Mouse (Mus musculus): ENCODE measurements around the gene Entpd2.

Gene Entpd2

DNA sequence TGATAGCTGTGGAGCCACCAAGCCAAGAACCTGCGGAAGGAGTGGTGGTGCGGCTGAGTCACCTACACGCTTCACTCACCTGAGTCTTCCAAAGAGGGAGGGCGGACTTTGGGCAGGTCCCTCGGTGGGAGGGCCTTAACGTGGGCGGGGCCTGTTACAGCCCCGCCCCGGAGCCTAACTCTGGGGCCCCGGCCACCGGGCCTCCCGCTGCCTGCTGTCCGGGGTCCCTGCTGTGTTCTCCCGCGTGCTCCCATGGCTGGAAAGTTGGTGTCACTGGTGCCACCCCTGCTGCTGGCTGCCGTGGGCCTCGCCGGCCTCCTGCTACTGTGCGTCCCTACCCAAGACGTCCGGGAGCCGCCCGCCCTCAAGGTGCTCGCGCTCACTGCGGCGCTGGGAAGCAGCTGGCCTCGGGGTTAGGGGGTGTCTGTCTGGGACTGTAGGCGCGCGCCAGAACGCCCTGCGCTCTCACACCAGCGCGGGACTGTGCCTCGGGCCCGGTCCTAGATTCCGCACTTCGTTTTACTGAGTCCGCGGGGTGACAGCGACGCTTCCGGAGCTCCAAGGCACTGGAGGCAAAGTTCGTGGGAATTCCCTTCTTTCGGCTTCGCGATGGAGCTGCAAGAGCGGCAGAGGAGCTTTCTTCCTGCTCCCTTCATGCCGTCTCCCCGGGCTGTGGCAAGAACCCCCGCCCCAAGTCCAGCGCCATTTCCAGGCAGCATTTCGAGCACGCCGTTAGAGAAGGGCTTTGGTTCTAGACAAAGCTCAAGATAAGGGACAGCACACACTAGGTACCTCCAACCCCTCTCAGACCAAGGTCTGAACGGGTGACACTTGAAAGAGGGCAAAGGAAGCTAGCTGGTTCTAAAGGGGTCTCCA is at the start of gene Entpd2:
Gene Entpd2, plus strand, starts transcription at position 154 of the 876 bp plus-strand sequence.
- DNase-seq (ENCODE audit: low spot score) = no peak

DNA sequence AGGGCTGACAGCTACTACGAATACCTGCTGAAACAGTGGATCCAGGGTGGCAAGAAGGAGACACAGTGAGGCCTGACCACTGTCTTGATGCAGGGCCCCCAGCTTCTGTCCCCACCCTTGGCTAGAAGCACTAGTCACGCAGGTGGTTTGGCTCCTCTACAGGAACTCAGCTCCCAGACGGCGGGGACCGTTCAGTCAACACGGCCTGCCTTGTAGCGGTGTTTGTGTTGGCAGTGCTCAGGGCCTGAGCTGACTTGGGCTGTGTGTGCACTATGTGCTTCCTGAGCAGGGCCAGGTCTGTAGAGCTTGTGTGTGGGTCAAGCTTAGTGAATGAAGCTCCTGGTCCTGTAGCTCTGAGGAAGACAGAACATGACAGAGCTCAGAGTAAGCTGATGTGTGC is 47.5 kb upstream of the Entpd2 start:
- DNase-seq (ENCODE audit: low spot score) = no peak

DNA sequence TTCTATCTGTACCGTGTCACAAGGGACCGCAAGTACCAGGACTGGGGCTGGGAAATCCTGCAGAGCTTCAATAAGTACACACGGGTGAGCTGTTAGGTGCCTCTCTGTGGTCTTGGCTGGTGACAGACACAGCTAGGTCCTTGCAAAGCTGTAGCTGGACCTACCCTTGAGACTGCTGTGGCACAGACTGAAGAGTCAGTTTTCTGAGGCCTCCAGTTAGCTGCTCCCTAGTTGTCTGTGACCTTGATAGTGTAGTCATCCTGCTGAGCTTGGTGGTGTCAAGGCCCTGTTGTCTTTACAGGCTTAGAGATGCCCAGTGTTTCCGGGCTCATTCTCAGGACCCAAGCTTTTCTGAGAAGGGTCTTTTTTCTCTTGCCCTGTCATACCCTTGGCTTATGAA is 46.2 kb upstream of the Entpd2 start:
- no peak for DNase-seq (ENCODE audit: low spot score)

DNA sequence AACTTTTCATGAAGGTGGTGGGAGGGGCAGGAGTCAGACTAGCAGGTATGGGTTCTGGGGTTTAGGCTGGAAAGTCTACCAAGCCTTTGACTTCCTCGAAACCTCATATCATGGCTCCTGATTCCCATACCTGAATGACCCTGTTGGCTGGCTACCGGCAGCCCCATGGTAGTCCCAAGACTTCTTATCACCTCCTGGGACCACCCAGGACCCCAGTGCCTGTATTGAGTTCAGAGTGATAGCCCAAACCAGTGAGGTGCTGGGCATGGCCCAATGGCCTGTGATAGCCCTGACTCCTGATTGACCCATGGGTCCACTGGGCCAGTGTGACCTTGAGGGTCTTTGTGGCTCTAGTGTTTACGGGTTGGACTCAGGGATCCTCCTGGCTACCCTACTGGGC is 45.0 kb upstream of the Entpd2 start:
- DNase-seq (ENCODE audit: low spot score) = no peak

DNA sequence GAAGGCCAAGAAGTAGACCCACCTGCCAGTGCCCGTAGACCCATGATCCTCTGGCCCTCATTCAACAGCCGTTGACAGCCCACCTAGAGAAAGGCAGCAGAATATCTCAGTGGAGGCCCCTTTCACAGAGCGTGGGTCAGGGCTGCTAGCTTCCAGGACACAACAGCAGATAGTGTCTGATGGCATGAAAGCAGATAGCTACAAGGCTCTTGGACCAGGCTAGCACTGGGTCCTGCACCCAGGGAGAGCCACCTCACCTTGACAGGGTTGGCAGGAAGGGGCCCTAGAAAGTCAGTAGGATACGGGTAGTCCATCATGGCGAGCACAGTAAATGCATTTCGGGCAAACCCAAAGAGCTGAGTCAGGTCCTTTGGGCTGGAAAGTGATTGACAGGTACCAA is 41.5 kb upstream of the Entpd2 start:
- DNase-seq (ENCODE audit: low spot score) = no peak

DNA sequence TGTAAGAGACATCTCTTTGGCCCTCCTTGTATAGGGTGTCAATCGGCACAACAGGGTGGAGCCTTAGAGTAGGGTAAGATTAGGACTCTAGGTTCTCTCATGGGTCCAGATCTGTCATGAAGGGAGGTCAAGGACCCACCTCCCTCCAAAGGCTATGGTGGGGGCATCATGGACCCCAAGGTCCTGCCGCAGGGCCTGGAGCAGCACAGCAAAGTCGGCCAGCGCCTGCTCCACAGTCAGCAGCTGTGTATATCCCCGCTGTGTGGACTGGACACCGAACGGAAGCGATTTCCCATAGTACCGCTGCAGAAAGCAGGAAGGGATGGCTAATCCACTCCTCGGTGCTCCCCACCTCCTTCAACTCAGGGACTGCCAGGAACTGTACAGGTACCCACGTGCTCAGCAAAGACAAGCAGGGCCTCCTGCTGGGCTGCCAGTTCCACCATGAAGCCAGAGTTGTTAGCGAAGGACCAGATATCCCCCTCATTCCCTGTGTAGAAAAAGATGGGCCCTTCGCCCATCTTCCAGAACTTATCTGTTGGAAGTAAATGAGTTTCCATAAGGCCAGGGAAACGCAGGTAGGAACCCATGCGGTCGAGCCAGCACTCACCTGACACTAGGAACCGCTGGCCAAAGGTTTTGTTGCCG is 40.1 kb upstream of the Entpd2 start:
- DNase-seq (ENCODE audit: low spot score) = no peak

DNA sequence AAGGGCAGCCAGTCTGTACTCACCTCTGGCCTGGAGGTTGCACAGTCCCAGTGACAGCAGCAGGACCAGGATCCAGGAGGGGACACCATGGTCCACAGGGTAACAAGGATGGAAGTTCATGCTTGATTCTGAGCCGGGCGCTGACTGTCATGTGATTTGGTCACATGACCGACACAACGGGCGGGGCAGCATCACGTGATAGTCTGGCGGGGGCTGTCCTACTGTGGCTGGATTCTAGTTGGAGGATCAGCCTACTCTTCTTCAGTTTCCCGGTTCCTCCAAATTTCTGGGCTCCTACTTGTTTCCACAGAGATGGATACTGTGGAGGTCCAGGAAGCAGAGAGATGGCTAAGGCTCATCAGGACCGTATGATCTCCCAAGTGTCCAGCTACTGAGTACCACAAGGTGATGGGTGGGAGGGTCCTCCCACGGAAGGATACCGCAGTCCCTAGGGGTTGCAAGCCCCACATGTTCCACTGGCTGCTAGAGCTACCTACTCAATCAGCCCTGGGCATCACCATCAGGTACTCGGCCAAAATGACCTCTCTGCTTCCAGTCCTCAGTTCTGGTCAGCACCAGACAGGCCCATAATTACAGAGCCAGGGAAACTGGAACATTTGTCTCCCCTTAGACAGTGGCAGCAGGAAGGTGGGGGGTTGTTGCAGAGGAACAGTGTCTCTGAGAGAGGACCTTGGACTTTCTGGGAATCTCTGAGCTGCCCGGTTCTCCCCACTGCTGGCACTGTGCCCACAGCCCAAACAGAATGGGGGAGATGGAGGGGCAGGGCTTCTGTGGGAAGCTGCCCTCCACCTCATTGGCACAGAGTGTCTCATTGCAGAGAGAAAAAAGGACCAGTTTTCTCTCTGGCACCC is 39.2 kb upstream of the Entpd2 start, which contains the start of gene Dpp7:
Gene Dpp7, minus strand, starts transcription at position 152 of the 872 bp plus-strand sequence.
- no peak for DNase-seq (ENCODE audit: low spot score)

DNA sequence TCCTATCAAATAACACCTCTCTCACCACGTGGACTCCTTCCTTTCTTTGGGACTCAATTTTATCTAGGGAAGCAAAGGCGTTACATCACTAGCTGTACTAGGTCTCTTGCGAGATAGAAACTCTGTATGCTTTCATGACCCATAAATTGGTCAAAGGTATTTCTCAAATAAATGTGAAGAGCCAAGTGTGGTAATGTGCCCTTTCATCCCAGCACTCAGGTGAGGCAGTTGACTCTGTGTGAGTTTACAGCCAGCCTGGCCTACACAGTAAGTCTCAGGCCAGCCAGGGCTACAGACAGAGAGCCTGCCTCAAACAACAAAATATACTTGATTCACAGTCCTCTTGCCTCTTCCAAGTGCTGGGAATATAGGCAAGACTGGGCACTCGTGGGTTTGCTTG is 35.8 kb upstream of the Entpd2 start:
- no peak for DNase-seq (ENCODE audit: low spot score)

DNA sequence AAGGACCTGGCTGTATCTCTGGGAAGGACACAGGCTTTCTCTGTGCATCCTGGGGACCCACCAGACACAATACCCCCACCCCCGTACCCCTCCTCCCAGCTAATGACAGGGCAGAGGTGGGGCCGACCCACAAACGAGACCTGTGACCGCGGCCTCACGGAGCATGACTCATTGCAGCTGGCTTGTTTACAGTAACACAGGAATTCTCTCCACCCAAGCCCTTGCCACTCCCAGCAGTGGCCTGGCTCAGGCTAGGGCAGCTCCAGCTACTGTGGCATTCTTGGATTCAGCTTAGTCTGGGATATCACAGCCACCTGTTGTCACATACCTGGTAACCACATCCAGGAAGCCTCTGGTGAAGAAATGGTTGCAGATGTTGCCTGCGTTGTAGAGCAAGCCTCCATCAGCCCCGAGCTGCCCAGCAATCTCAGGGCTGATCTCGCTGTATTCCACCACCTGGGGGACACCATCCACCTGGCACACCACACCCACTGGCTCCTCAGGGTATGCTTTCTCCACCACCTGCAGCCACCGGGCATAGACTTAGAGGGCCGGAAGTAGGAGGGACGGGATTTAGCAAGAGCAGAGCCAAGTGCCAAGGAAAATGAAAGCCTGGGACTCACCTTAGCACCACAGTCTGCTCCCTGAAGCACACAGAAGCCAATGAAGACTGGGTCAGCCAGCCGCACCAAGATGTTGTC is 32.0 kb upstream of the Entpd2 start:
- no peak for DNase-seq (ENCODE audit: low spot score)

DNA sequence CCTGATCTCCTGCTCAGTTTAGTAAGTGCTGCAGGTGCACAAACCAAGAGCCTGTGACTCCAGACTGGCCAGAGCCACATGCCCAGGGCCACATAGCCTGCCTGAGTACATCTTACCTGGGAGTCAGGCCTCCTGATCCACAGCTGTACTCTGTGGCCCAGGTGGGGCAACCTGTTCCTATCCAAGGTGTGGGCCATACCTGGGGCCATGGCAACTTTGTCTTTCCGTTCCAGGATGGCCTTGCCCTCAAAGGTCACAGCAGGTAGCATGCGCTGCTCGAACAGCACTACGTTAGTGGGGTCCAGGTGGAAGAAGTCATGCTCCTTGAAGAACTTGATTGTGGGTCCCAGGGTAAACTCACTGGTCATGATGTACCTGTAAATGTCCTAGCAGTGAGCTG is 31.4 kb upstream of the Entpd2 start:
- DNase-seq (ENCODE audit: low spot score) = no peak

DNA sequence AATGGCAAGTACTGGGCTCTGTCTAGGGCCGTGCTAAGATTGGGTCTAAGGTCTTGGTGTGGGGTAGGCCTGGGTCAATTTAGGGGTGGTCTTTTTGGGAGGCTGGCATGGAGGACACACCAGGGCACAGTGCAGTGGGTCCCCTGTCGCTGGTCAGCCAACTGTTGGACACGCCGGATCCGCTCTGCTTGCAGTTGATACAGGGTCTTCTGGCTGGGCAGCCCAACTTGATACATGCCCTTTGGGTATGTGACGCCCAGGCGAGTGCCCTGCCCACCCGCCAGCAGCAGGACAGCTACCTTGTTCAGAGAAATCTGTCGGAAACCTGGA is 30.9 kb upstream of the Entpd2 start:
- DNase-seq (ENCODE audit: low spot score) = no peak

DNA sequence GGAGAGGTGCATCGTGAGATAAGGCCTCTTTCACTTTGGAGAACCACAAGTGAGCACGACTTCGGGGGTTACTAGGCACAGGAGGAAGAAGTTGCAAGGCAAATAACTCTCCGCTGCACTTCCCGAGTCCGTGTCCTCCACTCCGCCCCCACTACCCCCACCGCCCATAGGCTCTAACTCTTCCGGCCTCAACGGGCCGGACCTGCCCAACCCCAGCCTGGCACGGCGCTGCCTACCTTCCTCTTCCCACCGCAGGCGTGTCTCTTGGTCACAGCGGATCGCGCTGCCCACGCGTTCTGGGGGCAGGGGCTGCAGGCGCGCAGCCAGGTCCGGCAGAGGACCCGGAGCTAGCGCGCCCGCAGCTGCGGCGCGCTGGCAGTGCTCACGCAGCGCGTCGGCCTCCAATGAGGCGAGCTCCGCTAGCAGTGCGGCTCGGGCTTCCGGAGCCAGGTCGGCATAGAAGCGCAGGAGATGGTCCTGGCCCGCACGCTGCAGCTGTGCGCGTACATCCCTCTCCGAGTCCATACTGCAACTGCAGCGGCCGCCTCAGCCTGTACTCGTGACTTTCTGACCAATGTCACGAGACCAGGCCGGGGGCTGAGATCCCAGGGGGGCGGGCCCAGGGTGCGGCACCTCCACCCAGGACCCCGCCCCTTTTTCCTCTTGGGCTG is 30.4 kb upstream of the Entpd2 start, which contains the start of gene Uap1l1:
Gene Uap1l1, minus strand, starts transcription at position 592 of the 671 bp plus-strand sequence.
- DNase-seq (ENCODE audit: low spot score) = peak; percentile 48

DNA sequence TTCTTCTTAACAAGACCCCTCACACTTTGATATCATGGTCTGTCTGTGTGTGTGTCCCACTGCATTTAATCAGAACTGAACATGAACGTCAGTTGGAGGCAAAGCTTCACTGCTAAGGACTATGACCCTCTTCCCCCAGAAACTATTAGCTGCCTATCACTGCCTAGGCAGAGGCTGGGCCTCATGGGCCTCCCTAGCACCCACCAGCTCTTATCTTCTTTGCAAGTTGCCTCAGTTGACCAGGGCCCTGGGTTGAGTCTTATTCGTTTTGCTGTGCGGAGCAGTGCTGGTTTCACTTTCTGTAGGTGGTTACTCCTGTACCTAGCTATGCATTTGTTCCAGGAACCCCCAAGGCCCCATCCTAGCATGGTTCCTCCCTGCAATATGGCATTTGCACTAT is 25.7 kb upstream of the Entpd2 start:
- no peak for DNase-seq (ENCODE audit: low spot score)

DNA sequence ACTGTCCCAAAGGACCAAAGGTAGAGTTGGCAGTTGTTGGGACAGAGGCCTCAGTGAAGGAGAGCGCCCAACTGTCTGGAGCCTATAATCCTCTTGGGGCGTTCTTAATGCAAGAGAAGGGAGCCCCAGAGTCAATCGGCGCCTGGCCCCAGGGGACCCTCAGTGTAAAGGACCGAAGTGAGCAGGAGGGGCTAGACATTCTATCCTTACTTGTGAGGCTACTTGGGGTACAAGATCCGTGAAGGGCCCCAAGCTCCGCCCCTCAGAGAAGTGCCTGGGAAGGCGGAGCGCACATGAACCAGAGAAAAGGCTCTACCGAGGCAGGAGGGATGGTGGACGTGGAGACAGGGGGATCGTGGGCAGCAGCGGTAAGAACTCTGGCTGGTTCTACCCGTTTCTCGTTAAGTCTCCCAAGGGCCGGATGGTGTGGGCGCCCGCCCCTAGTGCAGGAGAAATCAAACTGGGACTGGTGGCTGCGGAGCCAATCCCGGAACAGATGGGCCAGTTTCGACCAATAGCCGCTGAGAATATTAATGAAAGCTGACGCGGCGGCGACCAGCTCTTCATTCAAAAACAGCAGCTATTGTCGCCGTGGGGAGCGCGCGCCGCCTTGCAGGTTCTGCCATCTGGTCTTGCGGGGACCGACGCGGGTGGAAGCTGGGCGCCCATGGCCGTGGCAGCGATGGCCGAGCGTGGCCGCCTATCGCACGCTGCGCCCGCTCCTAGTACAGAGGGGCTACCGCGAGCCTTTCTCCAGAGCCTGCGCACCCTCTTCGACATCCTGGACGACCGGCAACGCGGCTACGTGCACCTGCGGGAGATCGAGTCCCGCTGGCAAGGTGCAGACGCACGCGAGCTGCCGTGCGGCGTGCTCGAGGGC is 23.7 kb upstream of the Entpd2 start, which contains the start of gene Sapcd2:
Gene Sapcd2, plus strand, starts transcription at position 558 of the 880 bp plus-strand sequence.
- DNase-seq (ENCODE audit: low spot score) = no peak

DNA sequence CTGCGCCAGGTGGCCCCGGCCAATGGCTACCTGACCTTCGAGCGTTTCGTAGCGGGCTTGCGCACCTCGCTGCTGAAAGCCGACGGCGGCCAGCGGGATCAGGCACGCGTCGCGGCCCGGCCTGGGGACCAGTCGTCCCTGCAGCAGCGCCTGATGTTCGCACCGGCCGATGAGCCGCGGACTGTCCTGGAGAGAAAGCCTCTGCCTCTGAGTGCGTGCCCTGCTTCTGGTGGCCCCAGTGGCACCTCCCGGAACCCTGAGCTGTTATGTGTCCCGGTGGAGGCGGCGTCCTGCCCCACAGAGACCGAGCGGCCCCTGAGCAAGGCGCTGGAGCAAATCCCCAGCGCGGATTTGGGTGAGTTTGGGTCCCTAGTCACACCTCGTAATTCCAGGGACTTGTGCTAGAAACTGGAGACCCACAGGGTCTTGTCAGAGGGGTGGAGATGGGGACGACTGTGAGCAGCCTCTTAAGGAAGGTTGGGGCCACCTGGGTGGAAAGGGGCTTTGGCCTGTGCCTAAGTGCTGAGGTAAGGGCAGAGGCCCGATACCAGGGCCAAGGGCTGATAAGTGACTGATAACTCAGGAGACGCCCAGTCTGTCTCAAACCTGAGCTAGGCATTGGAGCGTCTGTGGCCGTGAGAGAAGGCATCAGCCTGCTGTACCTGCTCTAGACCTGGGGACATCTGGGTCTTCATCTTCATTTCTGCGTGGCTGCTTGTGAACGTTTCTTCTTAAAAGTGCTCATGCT is 22.9 kb upstream of the Entpd2 start:
- DNase-seq (ENCODE audit: low spot score) = no peak

DNA sequence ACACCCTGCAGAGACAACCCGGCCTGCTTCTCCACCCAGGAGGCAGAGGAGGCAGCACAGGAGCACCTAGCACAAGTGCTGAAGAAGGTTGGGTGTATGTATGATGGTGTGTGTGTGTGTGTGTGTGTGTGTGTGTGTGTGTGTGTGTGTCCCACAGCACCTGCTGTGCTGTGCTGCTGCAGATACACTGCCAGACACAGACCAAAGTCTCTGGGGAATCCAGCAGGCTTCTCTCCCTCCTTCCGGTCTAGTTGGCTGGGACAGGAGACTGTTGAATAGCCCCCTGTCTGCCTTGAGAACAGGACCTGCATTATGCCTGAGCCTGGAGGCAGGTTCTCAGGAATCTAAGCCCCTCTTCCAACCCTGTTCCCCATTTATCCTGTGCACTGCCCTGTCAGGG is 22.2 kb upstream of the Entpd2 start:
- DNase-seq (ENCODE audit: low spot score) = no peak

DNA sequence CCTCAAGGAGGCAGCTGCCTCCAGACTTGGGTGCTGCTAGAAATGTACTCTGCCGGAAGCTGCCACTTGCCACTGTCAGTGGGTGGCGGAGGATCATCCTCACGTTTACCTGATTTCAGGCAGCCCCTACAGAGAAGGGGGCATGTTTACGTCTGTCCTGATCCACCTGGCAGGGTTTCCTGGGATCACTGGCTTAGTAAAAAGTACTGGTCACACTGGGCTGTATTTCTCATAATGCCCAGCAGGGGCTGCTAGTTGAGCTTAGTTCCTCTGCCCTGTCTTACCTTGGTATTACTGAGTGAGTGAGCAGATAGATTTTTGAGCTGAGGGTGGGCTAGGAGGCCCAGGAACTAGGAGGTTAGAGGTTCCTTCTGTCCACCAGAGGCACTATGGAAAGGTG is 19.1 kb upstream of the Entpd2 start:
- DNase-seq (ENCODE audit: low spot score) = no peak

DNA sequence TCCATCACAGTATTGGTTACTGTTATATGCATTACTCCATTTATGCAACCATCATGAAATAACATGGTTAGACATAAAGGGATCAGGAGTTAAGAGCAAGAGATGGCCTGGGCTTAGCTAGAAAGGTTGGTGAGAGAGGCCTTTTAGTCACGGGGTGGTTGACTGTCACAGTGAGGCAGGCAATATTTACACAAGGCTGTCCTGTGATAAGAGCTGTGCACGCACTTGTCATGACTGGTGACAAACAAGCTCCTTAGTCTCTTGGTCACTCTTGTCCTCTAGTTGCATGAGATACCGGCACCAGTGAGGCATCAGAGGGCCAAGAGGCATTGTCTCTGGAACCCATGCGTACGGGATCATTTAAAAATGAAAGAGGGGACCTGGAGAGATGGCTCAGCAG is 11.2 kb upstream of the Entpd2 start:
- DNase-seq (ENCODE audit: low spot score) = no peak

DNA sequence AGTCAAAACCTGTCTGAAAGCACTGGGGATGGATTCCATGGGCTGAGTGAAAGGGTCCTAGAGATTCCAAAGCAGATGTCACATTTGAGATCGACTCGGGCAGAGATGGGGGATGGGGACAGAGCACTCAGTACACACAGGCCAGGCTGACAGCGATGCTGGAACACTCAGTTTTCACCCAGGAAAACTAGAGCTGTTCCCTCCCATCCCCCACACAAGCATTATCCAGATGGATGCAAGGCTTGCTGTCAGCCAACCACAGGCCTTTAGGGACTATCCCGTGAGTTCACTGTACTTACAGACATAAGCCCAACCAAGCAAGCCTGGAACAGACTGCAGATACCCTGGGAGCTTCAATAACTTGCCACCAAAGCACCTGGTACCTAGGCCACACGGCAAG is 4.4 kb upstream of the Entpd2 start:
- no peak for DNase-seq (ENCODE audit: low spot score)

Data from urinary bladder, postnatal 10 days (tissue).